Mouse (Mus musculus) lung, postnatal 10 days (tissue): ENCODE measurements at regions not wholly inside any gene's neighbourhood (a gene's known extent, or its start where the extent isn't known, plus 50 kb on each side); places are given as distances from the start of the nearest gene placed in this dataset.

ENCODE experiments used
- DNase-seq: peaks from one replicate; pipeline ENCODE4 v3.0.0; 2021

- DNase-seq = peak; percentile 87
Observed at GRCm38 (mm10) chr17:31776949-31777607, 78.5 kb downstream of the Sik1 start.

GRCm38 (mm10) chr17:31777751-31778150 is 77.9 kb downstream of the Sik1 start:
- no peak for DNase-seq

- DNase-seq = no peak
Observed at GRCm38 (mm10) chr17:31779466-31779865, 76.1 kb downstream of the Sik1 start.

GRCm38 (mm10) chr17:31782251-31782650 is 73.4 kb downstream of the Sik1 start:
- peak; percentile 19 for DNase-seq

- DNase-seq = no peak
Observed at GRCm38 (mm10) chr17:31783071-31783470, 72.5 kb downstream of the Sik1 start.

- DNase-seq = no peak
Observed at GRCm38 (mm10) chr17:31788316-31788715, 67.3 kb downstream of the Sik1 start.

- DNase-seq = peak; percentile 16
Observed at GRCm38 (mm10) chr17:31789068-31789583, 66.5 kb downstream of the Sik1 start.

GRCm38 (mm10) chr17:31789906-31790279 is 65.7 kb downstream of the Sik1 start:
- peak; percentile 74 for DNase-seq

- peak; percentile 75 for DNase-seq
Observed at GRCm38 (mm10) chr17:31790280-31791063, 65.1 kb downstream of the Sik1 start.

GRCm38 (mm10) chr17:31791656-31792055 is 63.9 kb downstream of the Sik1 start:
- no peak for DNase-seq

GRCm38 (mm10) chr17:31793040-31793439 is 62.6 kb downstream of the Sik1 start:
- DNase-seq = no peak

- DNase-seq = peak; percentile 61
Observed at GRCm38 (mm10) chr17:31793521-31793920, 62.1 kb downstream of the Sik1 start.

- peak; percentile 20 for DNase-seq
Observed at GRCm38 (mm10) chr17:31793964-31794363, 61.6 kb downstream of the Sik1 start.
